Comparison of ENCODE assay signal across 11 mouse cellular contexts in the genomic region with DNA sequence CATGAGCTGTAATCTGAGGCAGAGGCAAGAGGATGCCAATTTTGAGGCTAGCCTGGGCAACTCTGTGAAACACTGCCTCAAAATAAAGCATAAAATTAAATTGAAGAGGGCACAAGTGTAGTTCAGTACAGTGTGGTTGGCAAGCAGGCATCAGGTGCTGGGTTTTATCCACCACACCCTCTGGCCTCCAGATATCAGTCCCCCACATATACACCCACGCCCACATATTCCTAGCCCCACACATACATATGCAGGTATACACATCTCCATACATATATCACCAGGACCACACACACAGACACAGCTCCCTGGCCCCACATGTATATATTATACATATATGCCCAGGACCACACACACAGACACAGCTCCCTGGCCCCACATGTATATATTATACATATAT. TPM values are rescaled to one million over a fixed set of nuclear protein-coding genes. Genes with fewer than 3 reads are reported as not detected.
DNase-seq lines count a peak whose midpoint lies in the region; ATAC-seq and TF ChIP-seq lines count a peak whose summit lies in the region.
"Not testable (repeated sequence)": the region's sequence is repeated elsewhere in the genome, so short reads cannot be mapped to it uniquely, and the experiment has no call there.
"Had no signal": no experiment of that assay in that cellular context is flagged by ENCODE, and none has a peak within 500 bp of the region (broad histone marks: within the 10 kb centered on the region; RNA-seq: fewer than 3 reads in every experiment).

No protein-coding gene starts in this region.

- H3K4me2 ChIP-seq in liver, embryonic 11.5 days; stomach, embryonic 15.5 days: not testable (repeated sequence)
- peak overlapping the region; percentile 50 for H3K4me2 ChIP-seq in liver, embryonic 13.5 days
- H3K4me2 ChIP-seq in liver, embryonic 15.5 days = peak overlapping the region; percentile 56
- peak overlapping the region; percentile 16; the same call in 1 of the 2 replicates for H3K4me2 ChIP-seq in liver, postnatal 0 days (ENCODE audit: low read depth, low read length)

- TF ChIP-seq CTCF in liver, postnatal 0 days (IDR thresholded peaks at IDR 0.05; ENCODE audit: low read depth) = not testable (repeated sequence)

- not testable (repeated sequence) for H3K9ac ChIP-seq in liver, embryonic 11.5 days (ENCODE audit: low read depth, low read length); liver, embryonic 15.5 days; liver, postnatal 0 days (replicated peaks); stomach, embryonic 15.5 days
- peak overlapping the region; percentile 23 for H3K9ac ChIP-seq in liver, embryonic 13.5 days

- TF ChIP-seq EP300 in liver, postnatal 0 days (IDR thresholded peaks at IDR 0.05; ENCODE audit: low read depth) = not testable (repeated sequence)

- DNase-seq in c-Kit-negative CD71-positive TER-119-positive erythroid progenitor cells, embryonic 14.5 days (ENCODE audit: low read depth, low spot score) = peak; percentile 47
- not testable (repeated sequence) for DNase-seq in liver, embryonic 11.5 days (ENCODE audit: low spot score); liver, postnatal 0 days
- peak; percentile 49 for DNase-seq in liver, embryonic 13.5 days

- not testable (repeated sequence) for H3K4me3 ChIP-seq in liver, embryonic 11.5 days (ENCODE audit: low read depth, low read length); liver, postnatal 0 days (ENCODE audit: low read depth, low read length); stomach, embryonic 15.5 days (replicated peaks)
- peak overlapping the region; percentile 13; the same call in 1 of the 2 replicates for H3K4me3 ChIP-seq in liver, embryonic 13.5 days (replicated peaks)
- H3K4me3 ChIP-seq in liver, embryonic 15.5 days (replicated peaks) = peak overlapping the region; percentile 20; the same call in 1 of the 2 replicates

- not testable (repeated sequence) for H3K27ac ChIP-seq in liver, embryonic 11.5 days (ENCODE audit: low read depth, low read length); liver, postnatal 0 days (ENCODE audit: low read depth); stomach, embryonic 15.5 days
- peak overlapping the region; percentile 73 for H3K27ac ChIP-seq in liver, embryonic 13.5 days
- peak overlapping the region; percentile 77 for H3K27ac ChIP-seq in liver, embryonic 15.5 days (replicated peaks)

- WGBS in liver, embryonic 11.5 days = 92% methylated on average over 1 of the region's 1 CpGs
- 29% methylated on average over 1 of the region's 1 CpGs for WGBS in liver, embryonic 13.5 days (ENCODE audit: insufficient replicate concordance)
- WGBS in liver, embryonic 15.5 days (ENCODE audit: insufficient replicate concordance) = 55% methylated on average over 1 of the region's 1 CpGs
- WGBS in liver, postnatal 0 days (ENCODE audit: insufficient replicate concordance) = 75% methylated on average over 1 of the region's 1 CpGs
- 89% methylated on average over 1 of the region's 1 CpGs for WGBS in stomach, embryonic 15.5 days

- not testable (repeated sequence) for H3K27me3 ChIP-seq in liver, embryonic 11.5 days (replicated peaks; ENCODE audit: control insufficient read depth, insufficient read depth, low read length); liver, embryonic 13.5 days; liver, embryonic 15.5 days; liver, postnatal 0 days (ENCODE audit: insufficient read depth, low read length); stomach, embryonic 15.5 days (replicated peaks)

- peaks cover 15% of the 10 kb centered on the region; the same call in 1 of the 2 replicates for H3K36me3 ChIP-seq in liver, embryonic 11.5 days (ENCODE audit: control insufficient read depth, insufficient read depth, low read length)
- peaks cover 56% of the 10 kb centered on the region for H3K36me3 ChIP-seq in liver, embryonic 13.5 days
- H3K36me3 ChIP-seq in liver, embryonic 15.5 days (replicated peaks) = peaks cover 64% of the 10 kb centered on the region
- peaks cover 40% of the 10 kb centered on the region for H3K36me3 ChIP-seq in liver, postnatal 0 days (replicated peaks; ENCODE audit: insufficient read depth, low read length)
- peaks cover 39% of the 10 kb centered on the region for H3K36me3 ChIP-seq in stomach, embryonic 15.5 days

- not testable (repeated sequence) for H3K4me1 ChIP-seq in liver, embryonic 11.5 days (replicated peaks; ENCODE audit: control insufficient read depth, insufficient read depth, low read length)
- peaks cover 50% of the 10 kb centered on the region for H3K4me1 ChIP-seq in liver, embryonic 13.5 days (replicated peaks)
- peaks cover 40% of the 10 kb centered on the region for H3K4me1 ChIP-seq in liver, embryonic 15.5 days (replicated peaks)
- H3K4me1 ChIP-seq in liver, postnatal 0 days (ENCODE audit: insufficient read depth) = peaks cover 15% of the 10 kb centered on the region
- H3K4me1 ChIP-seq in stomach, embryonic 15.5 days = peaks cover 21% of the 10 kb centered on the region

- peak; percentile 86 for ATAC-seq in erythroblast, adult 5-6 weeks (replicated peaks; ENCODE audit: low FRiP score, poor library complexity, severe bottlenecking)
- peak; percentile 89 for ATAC-seq in erythroid progenitor cell, adult 5-6 weeks (replicated peaks; ENCODE audit: low FRiP score, poor library complexity, severe bottlenecking)
- peak; percentile 87 for ATAC-seq in liver, embryonic 11.5 days (replicated peaks; ENCODE audit: low FRiP score)
- ATAC-seq in liver, embryonic 13.5 days (ENCODE audit: low read depth) = peak; percentile 99
- ATAC-seq in liver, embryonic 15.5 days (ENCODE audit: insufficient read depth) = peak; percentile 98
- ATAC-seq in liver, postnatal 0 days = peak; percentile 65
- ATAC-seq in stomach, embryonic 15.5 days (ENCODE audit: insufficient read depth, low FRiP score, low read depth) = peak; percentile 59

- not testable (repeated sequence) for H3K9me3 ChIP-seq in liver, embryonic 11.5 days (ENCODE audit: control insufficient read depth, low read length); liver, embryonic 13.5 days (replicated peaks); liver, embryonic 15.5 days (replicated peaks); liver, postnatal 0 days (ENCODE audit: low read length); stomach, embryonic 15.5 days

RNA-seq across cellular contexts. Expression of a gene that starts 41.3 kb away (rescaled TPM):
- 44.1 and 50.7 TPM in 2 replicates for total RNA-seq in erythroblast, adult 5-6 weeks (2015; ENCODE audit: low replicate concordance)
- 49.2 and 63.3 TPM in 2 replicates for total RNA-seq in erythroblast, adult 5-6 weeks (2017; ENCODE audit: low replicate concordance)
- 19.3 and 50.5 TPM in 2 replicates for total RNA-seq in erythroid progenitor cell, adult 5-6 weeks (2015; ENCODE audit: low replicate concordance)
- 43.3 and 60.3 TPM in 2 replicates for total RNA-seq in erythroid progenitor cell, adult 5-6 weeks (2017; ENCODE audit: low replicate concordance)
- 26.3 and 26.7 TPM in 2 replicates for polyA plus RNA-seq in liver, embryonic 11.5 days (2014; fragmentation: Nextera tagmentation; extraction: Ambion mirVana)
- 15.2 and 16.2 TPM in 2 replicates for polyA plus RNA-seq in liver, embryonic 13.5 days (2015; fragmentation: Nextera tagmentation; extraction: Ambion mirVana)
- polyA plus RNA-seq in liver, embryonic 15.5 days (2015; fragmentation: Nextera tagmentation; extraction: Ambion mirVana) = 15.4 TPM in 2 replicates
- polyA plus RNA-seq in liver, postnatal 0 days (2015; fragmentation: Nextera tagmentation; extraction: Ambion mirVana) = 9.6 and 9.9 TPM in 2 replicates
- polyA plus RNA-seq in stomach, embryonic 15.5 days (2015; fragmentation: Nextera tagmentation; extraction: Ambion mirVana) = 63.0 and 72.4 TPM in 2 replicates

RNA-seq across cellular contexts. Expression of a gene that starts 57.1 kb away (rescaled TPM):
- not detected in 2 replicates for total RNA-seq in erythroblast, adult 5-6 weeks (2015; ENCODE audit: low replicate concordance)
- 0.28 and 0.34 TPM in 2 replicates for total RNA-seq in erythroblast, adult 5-6 weeks (2017; ENCODE audit: low replicate concordance)
- total RNA-seq in erythroid progenitor cell, adult 5-6 weeks (2015; ENCODE audit: low replicate concordance) = 0.84 and 1.8 TPM in 2 replicates
- not detected in 2 replicates for total RNA-seq in erythroid progenitor cell, adult 5-6 weeks (2017; ENCODE audit: low replicate concordance)
- polyA plus RNA-seq in liver, embryonic 11.5 days (2014; fragmentation: Nextera tagmentation; extraction: Ambion mirVana) = 0.12 TPM in 1 of 2 replicates, not detected in the other
- polyA plus RNA-seq in liver, embryonic 13.5 days (2015; fragmentation: Nextera tagmentation; extraction: Ambion mirVana) = 0.05 and 0.07 TPM in 2 replicates
- polyA plus RNA-seq in liver, embryonic 15.5 days (2015; fragmentation: Nextera tagmentation; extraction: Ambion mirVana) = 0.13 TPM in 1 of 2 replicates, not detected in the other
- 0.13 and 0.25 TPM in 2 replicates for polyA plus RNA-seq in liver, postnatal 0 days (2015; fragmentation: Nextera tagmentation; extraction: Ambion mirVana)
- 9.2 and 9.4 TPM in 2 replicates for polyA plus RNA-seq in stomach, embryonic 15.5 days (2015; fragmentation: Nextera tagmentation; extraction: Ambion mirVana)
- polyA plus RNA-seq: activated CD4-positive, CD25-positive, alpha-beta regulatory T cell, adult 4 months; CD4-positive, CD25-positive, alpha-beta regulatory T cell, adult 4 months; G1E had no signal
